Mouse (Mus musculus) adrenal gland, adult 8-10 months (tissue): Measurements from ENCODE around the gene Rad21l. TPM values are rescaled to one million over a fixed set of nuclear protein-coding genes. Genes with fewer than 3 reads are reported as not detected.

Experiments used
- DNase-seq: peaks from one replicate; pipeline ENCODE4 v3.0.0; 2022
- total RNA-seq, 4 experiments: library from RNA; stranded (reverse); gene quantifications; 2 replicates each; pipeline ENCODE4 v1.2.4; 2022

Rad21l gene
- total RNA-seq: under 1 TPM in 1 of 4 experiments, not detected in 3; 0.17 TPM

DNA sequence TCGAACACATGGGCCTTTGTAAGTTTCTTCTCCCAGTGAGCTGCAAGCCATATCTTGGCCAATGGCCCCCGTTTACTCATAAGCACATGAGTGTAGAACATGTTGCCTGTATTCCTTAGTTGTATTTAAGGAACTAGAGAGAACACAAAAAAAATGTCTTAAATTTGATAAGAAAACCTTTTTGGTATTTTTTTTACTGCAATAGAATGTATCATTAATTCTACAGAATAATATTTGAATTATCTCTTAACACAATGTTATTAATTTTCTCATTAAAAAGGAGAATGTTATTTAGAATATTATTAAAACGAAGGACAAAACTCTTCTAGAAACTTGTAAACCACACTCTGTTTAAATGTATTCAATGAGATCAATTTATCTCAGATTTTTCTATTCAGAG lies at the start of gene Rad21l:
Gene Rad21l (minus strand): TSS at position 101 of the 400 bp plus-strand sequence.
- no peak for DNase-seq

GRCm38 (mm10) chr2:151716318-151717055 lies 48.2 kb upstream of the Rad21l start:
- no peak for DNase-seq

DNA sequence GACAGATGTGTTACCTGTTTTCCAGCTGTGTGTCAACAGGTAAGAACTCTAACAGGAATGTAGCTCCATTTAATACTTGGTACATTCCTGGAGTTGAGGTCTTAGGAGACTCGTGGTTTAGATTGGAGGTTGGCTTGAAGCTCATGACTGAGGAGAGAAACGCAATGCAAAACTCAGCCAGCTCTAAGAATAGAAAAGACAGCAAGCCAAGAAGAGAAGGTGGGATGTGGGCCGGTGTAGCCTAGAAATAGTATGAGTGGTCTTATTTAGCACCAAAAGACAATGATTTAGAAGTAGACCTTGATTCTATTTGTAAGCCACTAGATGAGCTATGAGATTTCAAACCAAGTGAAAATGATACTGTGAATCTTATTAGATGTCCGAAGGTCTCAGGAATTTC lies 47.2 kb upstream of the Rad21l start:
- no peak for DNase-seq

DNA sequence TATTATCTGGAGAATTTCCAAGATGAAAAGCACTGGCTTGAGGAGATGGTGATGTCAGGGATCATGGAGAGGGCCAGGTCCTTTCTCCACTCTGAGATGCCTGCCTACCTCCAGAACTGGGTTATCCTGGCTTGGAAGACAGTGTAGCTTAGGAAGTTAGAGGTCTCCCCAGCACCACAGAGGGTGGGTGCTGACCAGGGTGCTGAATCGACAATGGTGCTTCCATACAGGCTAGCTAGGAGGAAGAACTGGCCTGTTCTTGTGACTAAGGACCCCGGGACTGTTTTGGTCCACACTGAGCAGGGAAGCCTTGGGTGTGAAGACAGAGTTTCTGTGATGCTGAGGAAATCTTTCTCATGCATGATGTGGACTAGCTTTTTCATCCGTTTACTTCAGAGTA lies 44.3 kb upstream of the Rad21l start:
- no peak for DNase-seq

GRCm38 (mm10) chr2:151702851-151703190 lies 34.5 kb upstream of the Rad21l start:
- DNase-seq: no peak

GRCm38 (mm10) chr2:151702146-151702850 lies 34.0 kb upstream of the Rad21l start:
- DNase-seq: peak; percentile 13

- DNase-seq: no peak
Measured at GRCm38 (mm10) chr2:151701231-151702145, 33.2 kb upstream of the Rad21l start, which contains the start of gene Tmem74b. TSS of gene Tmem74b (plus strand) at chr2:151702008.

- DNase-seq: no peak
Measured at GRCm38 (mm10) chr2:151682976-151683375, 14.6 kb upstream of the Rad21l start.

DNA sequence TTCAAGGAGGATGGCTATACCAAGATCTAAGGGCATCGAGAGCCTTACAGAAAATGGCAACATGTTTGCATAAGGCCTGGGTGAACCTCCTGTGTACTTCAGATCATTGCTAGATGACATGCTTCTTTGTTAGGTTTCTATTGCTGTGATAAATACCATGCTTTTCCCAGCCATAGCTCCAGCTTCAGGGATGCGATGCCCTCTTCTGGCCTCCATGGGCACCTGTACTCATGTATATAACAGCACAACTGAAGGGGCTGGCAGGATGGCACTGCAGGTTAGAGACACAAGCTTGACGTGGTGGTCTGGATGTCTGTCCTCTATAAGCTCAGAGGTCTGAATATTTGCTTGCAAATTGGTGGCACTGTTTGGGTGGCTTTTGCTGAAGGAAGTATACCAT lies 14.0 kb upstream of the Rad21l start:
- no peak for DNase-seq

GRCm38 (mm10) chr2:151676234-151676633 lies 7.9 kb upstream of the Rad21l start:
- no peak for DNase-seq

GRCm38 (mm10) chr2:151670968-151671329 lies 2.6 kb upstream of the Rad21l start:
- DNase-seq: no peak

- no peak for DNase-seq
Measured at GRCm38 (mm10) chr2:151670026-151670967, 2.0 kb upstream of the Rad21l start.

GRCm38 (mm10) chr2:151652053-151652452 lies 16.3 kb downstream of the Rad21l start:
- no peak for DNase-seq

- DNase-seq: no peak
Measured at GRCm38 (mm10) chr2:151636015-151636402, 32.3 kb downstream of the Rad21l start.

GRCm38 (mm10) chr2:151635362-151636014 lies 32.8 kb downstream of the Rad21l start:
- DNase-seq: no peak

- DNase-seq: no peak
Measured at GRCm38 (mm10) chr2:151634903-151635302, 33.4 kb downstream of the Rad21l start.

DNA sequence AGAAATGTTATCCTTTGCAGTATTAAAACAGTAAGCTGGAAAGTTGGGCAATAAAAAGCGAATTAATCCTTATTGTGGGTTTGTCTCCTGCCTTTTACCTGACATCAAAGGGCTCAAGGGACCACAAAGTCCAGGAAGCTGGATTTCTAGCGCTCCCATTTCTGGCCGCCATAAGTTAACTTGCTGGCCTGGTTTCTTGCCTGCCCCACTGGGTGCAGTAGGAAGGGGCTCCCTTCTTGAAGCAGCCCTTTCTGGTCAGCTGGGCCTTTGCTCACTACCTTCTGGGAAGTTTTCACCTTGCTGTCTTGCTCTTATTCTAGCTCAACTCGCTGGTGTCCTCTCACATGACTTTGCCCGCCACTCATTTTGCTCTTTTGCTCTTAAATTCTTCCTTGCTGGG lies 35.4 kb downstream of the Rad21l start:
- no peak for DNase-seq

DNA sequence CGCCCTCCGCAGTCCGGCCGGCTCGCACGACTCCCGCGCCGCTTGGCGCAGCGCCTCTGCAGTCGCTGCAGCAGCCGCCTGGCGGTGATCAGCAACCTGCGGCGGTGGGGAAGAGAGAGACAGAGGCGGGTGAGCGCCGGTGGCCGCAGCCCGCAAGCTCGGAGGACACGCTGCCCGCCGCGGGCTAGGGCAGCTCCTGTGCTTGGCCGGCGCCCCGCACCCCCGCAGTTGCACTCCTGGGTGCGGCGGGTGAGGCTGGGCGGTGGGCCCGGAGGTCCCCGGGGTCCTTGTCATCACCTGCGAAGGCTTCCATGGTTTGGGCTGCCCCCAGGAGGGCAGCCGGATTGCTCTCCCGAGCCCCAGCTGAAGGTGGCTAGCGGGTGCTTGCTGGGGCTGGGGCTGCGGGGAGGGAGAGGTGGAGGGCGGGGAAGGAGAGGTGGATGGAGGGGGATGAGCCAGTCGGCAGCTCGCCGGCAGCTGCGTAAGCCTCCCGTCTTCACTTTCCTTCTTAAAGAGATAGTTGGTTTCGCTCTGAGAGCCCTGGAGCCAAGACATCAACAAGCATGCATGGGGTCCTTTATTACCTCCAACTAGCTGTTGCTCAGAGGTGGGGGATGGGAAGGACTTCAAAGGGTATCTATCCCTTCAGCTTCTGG lies 36.0 kb downstream of the Rad21l start, which contains the start of gene Snph:
Gene Snph (minus strand): TSS at position 435 of the 656 bp plus-strand sequence.
- peak; percentile 55 for DNase-seq

DNA sequence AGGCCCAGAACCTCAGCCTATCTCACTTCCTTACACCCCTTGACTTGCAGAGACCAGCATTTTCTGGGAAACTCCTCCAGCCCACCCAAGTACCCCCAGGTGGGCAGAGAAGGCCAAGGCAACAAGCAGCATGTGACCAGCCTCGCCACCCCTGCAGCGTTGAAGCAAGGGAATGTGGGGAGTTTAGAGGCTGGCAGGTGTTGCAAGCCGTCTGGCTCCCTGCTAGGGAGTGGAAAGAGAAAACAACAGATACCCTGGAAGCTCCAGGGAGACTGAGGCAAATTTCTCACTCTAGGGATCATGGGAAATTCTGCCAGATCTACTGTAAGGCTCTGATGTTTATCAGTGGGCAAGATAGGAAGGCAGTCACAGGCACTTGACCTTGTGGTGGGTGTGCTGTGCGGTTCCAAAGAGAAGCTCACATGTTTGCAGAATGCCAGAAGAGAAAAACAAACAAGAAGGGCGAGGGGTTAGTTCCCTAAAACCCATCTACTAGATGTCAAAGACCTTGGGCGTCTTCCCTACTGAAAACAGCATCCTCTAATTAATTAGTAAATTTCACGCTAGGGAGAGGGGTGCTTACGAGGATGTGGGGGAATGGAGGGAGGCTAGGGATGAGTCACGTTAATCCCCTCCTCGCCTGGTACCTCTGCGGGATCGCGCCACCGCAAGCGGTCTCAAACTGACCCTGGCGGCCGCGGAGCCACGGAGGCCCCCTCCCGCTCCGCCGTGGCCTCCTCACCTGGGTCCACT lies 36.8 kb downstream of the Rad21l start:
- DNase-seq: no peak

GRCm38 (mm10) chr2:151629310-151629709 lies 39.0 kb downstream of the Rad21l start:
- no peak for DNase-seq
